Mouse (Mus musculus) liver, adult 2 months (tissue): ENCODE measurements around the gene Tmcc2.

Experiments used
- CTCF ChIP-seq: fragments of 200-500 bp; IDR thresholded peaks from 2 replicates; pipeline ENCODE4 v1.5.1; 2011; ENCODE audit warnings: low read depth, low read length, control low read depth
- POLR2A ChIP-seq: fragments of 200-500 bp; IDR thresholded peaks from 2 replicates; pipeline ENCODE4 v1.6.1; 2011; ENCODE audit warnings: low read length, control low read depth; ENCODE audit not compliant: insufficient read depth; ENCODE audit errors: extremely low read depth

DNA sequence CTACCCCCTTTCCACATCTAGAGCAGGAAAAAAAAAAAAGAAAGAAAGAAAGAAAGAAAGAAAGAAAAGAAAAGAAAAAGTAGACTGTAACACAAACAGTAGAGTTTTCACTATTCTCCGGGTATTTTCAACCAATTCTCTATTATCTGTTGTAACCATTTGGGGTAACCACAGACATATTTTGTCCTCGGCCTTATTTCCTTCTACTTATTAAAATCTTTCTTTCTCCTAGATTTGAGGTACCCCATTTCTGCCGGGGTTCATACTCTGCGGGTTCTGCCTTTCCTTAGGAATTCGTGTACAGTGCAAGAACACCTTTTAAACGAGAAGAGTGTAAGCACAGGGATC is 25.8 kb upstream of the Tmcc2 start:
- TF ChIP-seq CTCF (no peak), POLR2A (no peak)
